Mouse (Mus musculus) spleen, embryonic (tissue): ENCODE results near the gene Gm11213.

Experiments
- CTCF ChIA-PET: fragments of 350-600 bp; sonication (Branson Sonifier 250); formaldehyde crosslinking; loops from one replicate; lab custom pipeline; 2022; lab: Charles Lee

The Gm11213 gene

GRCm38 (mm10) chr4:63547799-63548198 lies 57.3 kb downstream of the Gm11213 start:
- CTCF ChIA-PET = no interaction called here
